Mouse (Mus musculus) forebrain, embryonic 11.5 days (tissue): ENCODE results near the gene Gk5. TPM values are rescaled to one million over a fixed set of nuclear protein-coding genes. Genes with fewer than 3 reads are reported as not detected.

Source experiments
- ATAC-seq: fragments of 200-750 bp; cut with Nextera tagmentation; replicated peaks from 2 replicates; pipeline ENCODE4 v1.8.0; 2017; ENCODE audit warnings: moderate TSS enrichment; ENCODE audit not compliant: low FRiP score
- DNase-seq: peaks from one replicate; pipeline ENCODE4 v3.0.0-alpha.2; 2017; ENCODE audit warnings: low spot score
- H3K27ac ChIP-seq: fragments of 300-500 bp; sonication (generic); 2 replicates; pipeline ENCODE4 v1.5.1; 2014; ENCODE audit warnings: low read depth, low read length
- H3K27me3 ChIP-seq: fragments of 300-500 bp; sonication (generic); 2 replicates; pipeline ENCODE4 v1.6.1; 2014; ENCODE audit warnings: mild to moderate bottlenecking, low read length, mixed read lengths; ENCODE audit not compliant: control insufficient read depth, insufficient read depth
- H3K36me3 ChIP-seq: fragments of 300-500 bp; sonication (generic); 2 replicates; pipeline ENCODE4 v1.6.1; 2014; ENCODE audit warnings: mild to moderate bottlenecking, low read length, moderate library complexity, mixed read lengths; ENCODE audit not compliant: control insufficient read depth, insufficient read depth
- H3K4me1 ChIP-seq: fragments of 300-500 bp; sonication (generic); replicated peaks from 2 replicates; pipeline ENCODE4 v1.6.1; 2014; ENCODE audit warnings: low read length, mixed read lengths; ENCODE audit not compliant: control insufficient read depth, insufficient read depth
- H3K4me2 ChIP-seq: fragments of 300-500 bp; sonication (generic); 2 replicates; pipeline ENCODE4 v1.6.1; 2014; ENCODE audit warnings: low read depth, mild to moderate bottlenecking, low read length, moderate library complexity, mixed read lengths; ENCODE audit not compliant: severe bottlenecking
- H3K4me3 ChIP-seq: fragments of 300-500 bp; sonication (generic); 2 replicates; pipeline ENCODE4 v1.5.1; 2014; ENCODE audit warnings: low read depth, low read length
- H3K9ac ChIP-seq: fragments of 300-500 bp; sonication (generic); 2 replicates; pipeline ENCODE4 v1.6.1; 2014; ENCODE audit warnings: low read length
- H3K9me3 ChIP-seq: fragments of 300-500 bp; sonication (generic); 2 replicates; pipeline ENCODE4 v1.6.1; 2016; ENCODE audit warnings: low read length, mixed read lengths; ENCODE audit not compliant: control insufficient read depth
- WGBS: fragments of 180-500 bp; shearing (Covaris S2); extraction: QIAGEN DNeasy Blood & Tissue Kit; methylation state at CpG from one replicate; pipeline ENCODE4 v1.1.7; 2014; 5-methylcytosine and 5-hydroxymethylcytosine counted together
- polyA plus RNA-seq: library from polyadenylated mRNA; unstranded; fragments of >200 nt; fragmentation: Nextera tagmentation; extraction: Ambion mirVana; gene quantifications from 2 replicates; pipeline ENCODE4 v1.2.1, GENCODE M21; 2014

Gene Gk5
- polyA plus RNA-seq, 1 experiment from 2014 or later: 3.9 TPM

DNA sequence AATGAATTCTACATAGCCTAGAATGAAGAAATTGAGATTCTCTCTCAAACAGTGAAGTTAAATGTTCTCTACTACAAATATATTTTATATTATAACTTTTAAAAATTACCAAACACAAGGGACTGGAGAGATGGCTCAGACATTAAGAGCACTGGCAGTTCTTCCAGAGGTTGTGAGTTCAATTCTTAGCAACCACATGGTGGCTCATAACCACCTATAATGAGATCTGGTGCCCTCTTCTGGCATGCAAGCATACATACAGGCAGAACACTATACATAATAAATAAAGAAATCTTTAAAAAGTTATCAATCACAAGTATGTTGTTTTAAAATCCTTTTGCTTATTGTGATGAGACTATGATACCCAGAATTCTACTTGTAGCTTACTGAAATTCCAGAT is 98.6 kb downstream of the Gk5 start:
- ATAC-seq (no peak), DNase-seq (no peak)
- no peak overlapping the region for H3K4me2 ChIP-seq
- no peaks in the 10 kb centered on the region for H3K9me3 ChIP-seq
- H3K9ac ChIP-seq: no peak overlapping the region
- no peaks in the 10 kb centered on the region for H3K36me3 ChIP-seq
- no peak overlapping the region for H3K27ac ChIP-seq
- no peaks in the 10 kb centered on the region for H3K4me1 ChIP-seq
- H3K27me3 ChIP-seq: no peaks in the 10 kb centered on the region
- H3K4me3 ChIP-seq: no peak overlapping the region

GRCm38 (mm10) chr9:96219114-96219669 is 100.0 kb downstream of the Gk5 start:
- H3K4me3 ChIP-seq: no peak overlapping the region
- no peaks in the 10 kb centered on the region for H3K27me3 ChIP-seq
- no peaks in the 10 kb centered on the region for H3K4me1 ChIP-seq
- DNase-seq: no peak
- no peak for ATAC-seq
- no peak overlapping the region for H3K27ac ChIP-seq
- H3K9me3 ChIP-seq: no peaks in the 10 kb centered on the region
- H3K9ac ChIP-seq: no peak overlapping the region
- WGBS: 65% methylated on average over 2 of the region's 2 CpGs
- no peaks in the 10 kb centered on the region for H3K36me3 ChIP-seq
- no peak overlapping the region for H3K4me2 ChIP-seq

DNA sequence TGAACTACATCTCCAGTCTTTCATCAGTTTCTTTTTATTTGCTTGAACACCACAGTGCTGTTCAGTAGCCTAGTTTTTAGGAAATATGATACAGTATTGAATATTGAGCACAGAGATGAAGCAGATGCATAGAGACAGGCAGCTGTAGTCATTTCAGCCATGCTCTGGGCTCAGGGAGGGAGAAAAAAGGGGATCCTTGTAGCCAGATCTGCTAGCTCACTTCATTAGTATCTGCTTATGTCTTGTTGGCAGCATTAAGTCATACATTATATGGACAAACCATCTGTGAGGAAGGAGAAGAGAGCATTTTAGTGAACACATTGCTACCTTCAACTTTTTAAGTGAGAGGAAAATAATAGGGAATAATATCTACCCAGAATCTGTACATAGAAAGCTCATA is 101.3 kb downstream of the Gk5 start:
- Histone ChIP-seq H3K27ac (no peak overlapping the region), H3K36me3 (no peaks in the 10 kb centered on the region), H3K9me3 (no peaks in the 10 kb centered on the region), H3K4me1 (no peaks in the 10 kb centered on the region), H3K4me3 (no peak overlapping the region), H3K9ac (no peak overlapping the region), H3K4me2 (no peak overlapping the region), H3K27me3 (no peaks in the 10 kb centered on the region)
- no peak for DNase-seq
- ATAC-seq: no peak

DNA sequence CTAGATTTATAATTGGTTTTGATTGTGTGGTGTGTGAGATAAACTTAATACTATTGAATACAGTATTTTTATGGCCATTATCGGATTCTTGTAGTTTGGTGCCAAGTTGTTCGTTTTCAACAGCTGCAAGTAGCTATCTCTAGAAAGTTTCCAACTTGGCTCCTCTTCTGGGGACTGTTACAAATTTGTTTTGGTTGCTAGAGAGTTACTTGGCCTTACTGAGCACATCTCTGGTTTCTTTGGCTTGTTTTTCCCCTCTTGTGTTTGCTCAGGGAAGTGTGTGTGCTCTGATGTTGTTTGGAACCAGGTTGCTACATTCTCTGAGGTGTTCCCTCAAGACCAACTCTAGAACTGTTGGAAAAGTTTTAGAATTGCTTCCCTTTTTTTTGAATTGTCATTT is 104.1 kb downstream of the Gk5 start:
- no peaks in the 10 kb centered on the region for H3K36me3 ChIP-seq
- ATAC-seq (no peak), DNase-seq (no peak)
- WGBS: 97% methylated on average over 2 of the region's 2 CpGs
- H3K27ac ChIP-seq: no peak overlapping the region
- no peak overlapping the region for H3K4me3 ChIP-seq
- no peaks in the 10 kb centered on the region for H3K4me1 ChIP-seq
- no peak overlapping the region for H3K4me2 ChIP-seq
- no peak overlapping the region for H3K9ac ChIP-seq
- H3K27me3 ChIP-seq: no peaks in the 10 kb centered on the region
- H3K9me3 ChIP-seq: no peaks in the 10 kb centered on the region

GRCm38 (mm10) chr9:96228285-96228684 is 109.1 kb downstream of the Gk5 start:
- no peak overlapping the region for H3K9ac ChIP-seq
- H3K4me2 ChIP-seq: no peak overlapping the region
- no peak overlapping the region for H3K27ac ChIP-seq
- no peaks in the 10 kb centered on the region for H3K27me3 ChIP-seq
- ATAC-seq (no peak), DNase-seq (no peak)
- no peaks in the 10 kb centered on the region for H3K9me3 ChIP-seq
- H3K4me3 ChIP-seq: no peak overlapping the region
- no peaks in the 10 kb centered on the region for H3K4me1 ChIP-seq
- H3K36me3 ChIP-seq: no peaks in the 10 kb centered on the region

DNA sequence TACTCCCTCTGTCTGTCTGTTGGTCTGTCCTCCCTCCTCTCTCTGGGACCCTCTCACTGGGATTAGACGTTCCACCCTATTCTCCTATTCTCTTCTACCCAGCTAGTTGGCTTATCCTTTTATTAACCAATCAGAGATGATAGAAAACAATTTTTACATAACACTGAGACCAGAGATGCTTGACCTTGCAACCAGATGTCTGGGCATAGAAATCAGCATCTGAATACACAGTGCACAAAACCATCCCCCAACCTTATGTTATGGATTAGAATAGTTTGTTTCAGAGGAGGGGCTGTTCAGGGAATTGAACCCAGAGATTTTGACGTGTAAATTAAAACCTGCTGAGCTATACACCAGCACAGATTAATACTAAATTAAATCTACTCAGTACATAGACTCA is 111.1 kb downstream of the Gk5 start:
- Histone ChIP-seq H3K4me3 (no peak overlapping the region), H3K27ac (no peak overlapping the region), H3K36me3 (no peaks in the 10 kb centered on the region), H3K4me1 (no peaks in the 10 kb centered on the region), H3K27me3 (no peaks in the 10 kb centered on the region), H3K9ac (no peak overlapping the region), H3K4me2 (no peak overlapping the region), H3K9me3 (no peaks in the 10 kb centered on the region)
- no peak for DNase-seq
- no peak for ATAC-seq
- WGBS: 51% methylated on average over 2 of the region's 2 CpGs

Other genes starting within 250 kb of the Gk5 start
- 15.4 and 23.8 TPM in 2 replicates for gene Xrn1, start 164.6 kb upstream of the Gk5 start, polyA plus RNA-seq
- 70.5 and 81.4 TPM in 2 replicates for gene Tfdp2, start 76.9 kb downstream of the Gk5 start, polyA plus RNA-seq
- gene Atp1b3, start 245.1 kb downstream of the Gk5 start, polyA plus RNA-seq: 169 and 170 TPM in 2 replicates